Mouse (Mus musculus) testis, adult 2 months (tissue): ENCODE measurements at regions not wholly inside any gene's neighbourhood (a gene's known extent, or its start where the extent isn't known, plus 50 kb on each side); places are given as distances from the start of the nearest gene placed in this dataset.

Experiments used
- H3K27ac ChIP-seq: fragments of 200-500 bp; 2 replicates; pipeline ENCODE4 v1.5.1; 2012; ENCODE audit warnings: low read depth, low read length; ENCODE audit not compliant: control insufficient read depth, insufficient read depth
- H3K27me3 ChIP-seq: fragments of 200-500 bp; 2 replicates; pipeline ENCODE4 v1.6.1; 2012; ENCODE audit warnings: mild to moderate bottlenecking, low read length, moderate library complexity; ENCODE audit not compliant: control insufficient read depth, insufficient read depth
- H3K36me3 ChIP-seq: fragments of 200-500 bp; 2 replicates; pipeline ENCODE4 v1.6.1; 2012; ENCODE audit warnings: mild to moderate bottlenecking, low read length; ENCODE audit not compliant: control insufficient read depth, insufficient read depth
- H3K4me1 ChIP-seq: fragments of 200-500 bp; 2 replicates; pipeline ENCODE4 v1.6.1; 2012; ENCODE audit warnings: low read length; ENCODE audit not compliant: control insufficient read depth, insufficient read depth
- H3K4me3 ChIP-seq: fragments of 200-500 bp; 2 replicates; pipeline ENCODE4 v1.5.1; 2012; ENCODE audit warnings: low read depth, mild to moderate bottlenecking, low read length, moderate library complexity, mixed read lengths; ENCODE audit not compliant: control insufficient read depth
- CTCF ChIP-seq: fragments of 200-500 bp; IDR thresholded peaks from 2 replicates; pipeline ENCODE4 v1.5.1; 2012; ENCODE audit warnings: low read depth, mild to moderate bottlenecking, inconsistent platforms, low read length, moderate library complexity; ENCODE audit not compliant: control insufficient read depth, insufficient read depth, insufficient replicate concordance
- POLR2A ChIP-seq: fragments of 200-500 bp; IDR thresholded peaks from 2 replicates; pipeline ENCODE4 v1.6.1; 2012; ENCODE audit warnings: low read depth, mild to moderate bottlenecking, inconsistent platforms, low read length, moderate library complexity; ENCODE audit not compliant: control insufficient read depth

GRCm38 (mm10) chr10:25001299-25001698, 74.0 kb upstream of the Arg1 start:
- Histone ChIP-seq H3K36me3 (no peaks in the 10 kb centered on the region), H3K4me1 (peaks cover 4% of the 10 kb centered on the region), H3K27me3 (no peaks in the 10 kb centered on the region), H3K4me3 (no peak overlapping the region), H3K27ac (no peak overlapping the region)
- no peak for TF ChIP-seq POLR2A
- TF ChIP-seq CTCF: no peak

GRCm38 (mm10) chr10:25000231-25001222, 73.2 kb upstream of the Arg1 start:
- H3K27me3 ChIP-seq: no peaks in the 10 kb centered on the region
- TF ChIP-seq POLR2A (no peak), CTCF (no peak)
- H3K36me3 ChIP-seq: no peaks in the 10 kb centered on the region
- no peak overlapping the region for H3K27ac ChIP-seq
- H3K4me1 ChIP-seq: peaks cover 4% of the 10 kb centered on the region
- no peak overlapping the region for H3K4me3 ChIP-seq

GRCm38 (mm10) chr10:24999807-25000206, 72.5 kb upstream of the Arg1 start:
- H3K27me3 ChIP-seq: no peaks in the 10 kb centered on the region
- H3K4me3 ChIP-seq: no peak overlapping the region
- H3K27ac ChIP-seq: no peak overlapping the region
- TF ChIP-seq CTCF: no peak
- TF ChIP-seq POLR2A: no peak
- no peaks in the 10 kb centered on the region for H3K36me3 ChIP-seq
- H3K4me1 ChIP-seq: peaks cover 4% of the 10 kb centered on the region

DNA sequence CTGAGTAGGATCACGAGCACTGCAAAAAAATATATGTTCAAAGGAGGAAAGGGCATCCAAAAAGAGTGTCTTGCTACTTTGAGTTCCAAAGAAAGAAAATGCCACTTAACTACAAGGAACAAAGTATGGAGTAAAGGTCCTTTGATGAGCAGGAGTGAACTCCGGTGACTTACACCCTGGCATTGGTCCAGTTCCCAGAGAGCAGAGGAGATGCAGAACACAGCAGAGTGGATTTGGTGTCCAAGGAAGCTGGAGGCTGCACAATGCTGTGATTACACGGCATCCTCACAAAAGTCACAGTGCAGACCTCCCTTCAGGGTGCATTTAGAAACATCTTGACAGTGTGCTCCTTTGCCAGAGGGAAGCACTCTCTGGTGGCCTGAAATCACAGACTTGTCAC, 70.4 kb upstream of the Arg1 start:
- Histone ChIP-seq H3K36me3 (no peaks in the 10 kb centered on the region), H3K4me3 (no peak overlapping the region), H3K4me1 (peaks cover 4% of the 10 kb centered on the region), H3K27ac (no peak overlapping the region), H3K27me3 (no peaks in the 10 kb centered on the region)
- TF ChIP-seq CTCF: no peak
- TF ChIP-seq POLR2A: no peak

DNA sequence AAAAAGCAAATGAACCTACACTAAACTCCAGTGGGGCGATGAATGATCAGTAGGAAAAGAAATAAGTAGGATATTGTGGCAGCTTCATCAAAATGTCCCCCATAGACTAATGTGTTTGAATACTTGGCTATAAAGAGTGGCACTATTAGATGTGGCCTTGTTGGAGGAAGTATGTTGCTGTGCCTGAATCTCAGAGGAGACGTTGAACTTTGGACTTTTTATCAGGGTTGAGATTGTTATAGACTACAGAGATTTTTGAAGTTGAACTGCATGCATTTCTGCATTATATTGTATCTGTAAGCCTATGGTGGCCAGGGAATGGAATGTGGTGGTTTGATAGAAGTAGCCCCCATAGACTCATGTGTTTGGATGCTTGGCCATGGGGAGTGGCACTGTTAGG, 68.5 kb upstream of the Arg1 start:
- H3K4me1 ChIP-seq: peaks cover 4% of the 10 kb centered on the region
- H3K27me3 ChIP-seq: no peaks in the 10 kb centered on the region
- no peak overlapping the region for H3K4me3 ChIP-seq
- H3K36me3 ChIP-seq: no peaks in the 10 kb centered on the region
- TF ChIP-seq CTCF: no peak
- TF ChIP-seq POLR2A: no peak
- no peak overlapping the region for H3K27ac ChIP-seq

GRCm38 (mm10) chr10:24989965-24990653, 62.8 kb upstream of the Arg1 start:
- no peaks in the 10 kb centered on the region for H3K27me3 ChIP-seq

DNA sequence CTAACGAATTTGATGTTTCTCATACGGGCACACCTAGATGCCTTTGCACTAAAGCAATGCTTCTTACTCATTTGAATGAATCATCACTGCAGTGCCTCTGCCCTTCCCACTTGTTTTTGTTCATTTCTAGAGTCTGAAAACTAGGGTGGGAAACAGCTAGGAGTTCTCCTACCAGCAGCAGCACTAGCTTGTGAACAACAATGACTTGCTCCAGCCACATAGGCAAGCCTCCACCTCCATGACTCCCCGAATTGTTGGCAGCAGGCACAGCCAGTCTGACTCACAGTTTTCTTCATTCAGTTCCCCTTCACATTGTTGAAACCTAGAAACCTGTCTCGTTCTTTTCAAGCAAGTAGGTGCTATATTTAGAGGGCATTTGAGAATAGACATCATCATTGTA, 57.5 kb upstream of the Arg1 start:
- no peaks in the 10 kb centered on the region for H3K4me1 ChIP-seq
- no peak overlapping the region for H3K4me3 ChIP-seq
- H3K27ac ChIP-seq: no peak overlapping the region
- H3K36me3 ChIP-seq: no peaks in the 10 kb centered on the region
- no peak for TF ChIP-seq CTCF
- TF ChIP-seq POLR2A: no peak
- no peaks in the 10 kb centered on the region for H3K27me3 ChIP-seq

More at GRCm38 (mm10) chr10:24989965-24990653, 62.8 kb upstream of the Arg1 start:
- Histone ChIP-seq H3K27ac (no peak overlapping the region), H3K4me3 (no peak overlapping the region), H3K4me1 (no peaks in the 10 kb centered on the region), H3K36me3 (no peaks in the 10 kb centered on the region)
- no peak for TF ChIP-seq POLR2A
- no peak for TF ChIP-seq CTCF
